Mouse (Mus musculus): ENCODE results near the gene Fbxo28. TPM values are rescaled to one million over a fixed set of nuclear protein-coding genes. Genes with fewer than 3 reads are reported as not detected.

The Fbxo28 gene
- 13.3 and 13.4 TPM in 2 replicates for polyA plus RNA-seq (2015; fragmentation: Nextera tagmentation; extraction: Ambion mirVana)

- peak; percentile 98 for ATAC-seq
- under 1% methylated on average over 74 of the region's 93 CpGs for WGBS
- Histone ChIP-seq H3K9ac (peak within 1 kb of the TSS; percentile 99), H3K4me2 (replicated peaks) (peak within 1 kb of the TSS; percentile 77), H3K27me3 (replicated peaks) (no peaks in the 10 kb centered on the region), H3K9me3 (no peaks in the 10 kb centered on the region), H3K36me3 (no peaks in the 10 kb centered on the region), H3K27ac (peak within 1 kb of the TSS; percentile 87), H3K4me1 (replicated peaks) (0 out of 2 replicates have a peak, but pooled peaks cover 3% of the 10 kb centered on the region), H3K4me3 (replicated peaks) (peak within 1 kb of the TSS; percentile 95)
Measured at GRCm38 (mm10) chr1:182340821-182341781, at the start of gene Fbxo28. Gene Fbxo28 (minus strand): TSS chr1:182341629.

GRCm38 (mm10) chr1:182388729-182389128, 47.3 kb upstream of the Fbxo28 start:
- Histone ChIP-seq H3K4me1 (replicated peaks) (no peaks in the 10 kb centered on the region), H3K9ac (no peak overlapping the region), H3K36me3 (no peaks in the 10 kb centered on the region), H3K27ac (no peak overlapping the region), H3K4me3 (replicated peaks) (no peak overlapping the region), H3K27me3 (replicated peaks) (no peaks in the 10 kb centered on the region), H3K4me2 (replicated peaks) (no peak overlapping the region), H3K9me3 (no peaks in the 10 kb centered on the region)
- WGBS: 48% methylated on average over 4 of the region's 4 CpGs
- ATAC-seq: no peak

GRCm38 (mm10) chr1:182386449-182386848, 45.0 kb upstream of the Fbxo28 start:
- no peak overlapping the region for H3K4me2 ChIP-seq (replicated peaks)
- H3K27ac ChIP-seq: no peak overlapping the region
- H3K9ac ChIP-seq: no peak overlapping the region
- no peak for ATAC-seq
- no peak overlapping the region for H3K4me3 ChIP-seq (replicated peaks)
- H3K27me3 ChIP-seq (replicated peaks): no peaks in the 10 kb centered on the region
- H3K9me3 ChIP-seq: no peaks in the 10 kb centered on the region
- no peaks in the 10 kb centered on the region for H3K36me3 ChIP-seq
- 85% methylated on average over 8 of the region's 8 CpGs for WGBS
- H3K4me1 ChIP-seq (replicated peaks): no peaks in the 10 kb centered on the region

GRCm38 (mm10) chr1:182383096-182383495, 41.7 kb upstream of the Fbxo28 start:
- 57% methylated on average over 9 of the region's 9 CpGs for WGBS
- H3K4me1 ChIP-seq (replicated peaks): no peaks in the 10 kb centered on the region
- no peak overlapping the region for H3K4me2 ChIP-seq (replicated peaks)
- H3K4me3 ChIP-seq (replicated peaks): no peak overlapping the region
- H3K27me3 ChIP-seq (replicated peaks): no peaks in the 10 kb centered on the region
- no peak for ATAC-seq
- no peak overlapping the region for H3K27ac ChIP-seq
- no peaks in the 10 kb centered on the region for H3K36me3 ChIP-seq
- H3K9me3 ChIP-seq: no peaks in the 10 kb centered on the region
- H3K9ac ChIP-seq: no peak overlapping the region

- WGBS: 79% methylated on average over 3 of the region's 3 CpGs
Measured at GRCm38 (mm10) chr1:182381327-182381726, 39.9 kb upstream of the Fbxo28 start.

GRCm38 (mm10) chr1:182380683-182381082, 39.3 kb upstream of the Fbxo28 start:
- Histone ChIP-seq H3K27ac (no peak overlapping the region), H3K36me3 (no peaks in the 10 kb centered on the region), H3K4me2 (replicated peaks) (no peak overlapping the region), H3K27me3 (replicated peaks) (no peaks in the 10 kb centered on the region), H3K4me3 (replicated peaks) (no peak overlapping the region), H3K9me3 (no peaks in the 10 kb centered on the region), H3K4me1 (replicated peaks) (no peaks in the 10 kb centered on the region), H3K9ac (no peak overlapping the region)
- ATAC-seq: no peak
- 78% methylated on average over 7 of the region's 7 CpGs for WGBS

More at GRCm38 (mm10) chr1:182381327-182381726, 39.9 kb upstream of the Fbxo28 start:
- no peak overlapping the region for H3K27ac ChIP-seq
- no peaks in the 10 kb centered on the region for H3K36me3 ChIP-seq
- H3K27me3 ChIP-seq (replicated peaks): no peaks in the 10 kb centered on the region
- H3K9ac ChIP-seq: no peak overlapping the region
- H3K4me2 ChIP-seq (replicated peaks): no peak overlapping the region
- no peak overlapping the region for H3K4me3 ChIP-seq (replicated peaks)
- no peaks in the 10 kb centered on the region for H3K9me3 ChIP-seq
- no peaks in the 10 kb centered on the region for H3K4me1 ChIP-seq (replicated peaks)
- ATAC-seq: no peak

GRCm38 (mm10) chr1:182378876-182379275, 37.4 kb upstream of the Fbxo28 start:
- H3K27ac ChIP-seq: no peak overlapping the region
- WGBS: 77% methylated on average over 7 of the region's 7 CpGs
- no peak for ATAC-seq

GRCm38 (mm10) chr1:182378205-182378835, 36.9 kb upstream of the Fbxo28 start:
- H3K4me1 ChIP-seq (replicated peaks): no peaks in the 10 kb centered on the region
- no peak overlapping the region for H3K27ac ChIP-seq
- WGBS: 74% methylated on average over 11 of the region's 11 CpGs
- H3K9ac ChIP-seq: no peak overlapping the region
- H3K36me3 ChIP-seq: no peaks in the 10 kb centered on the region
- no peak overlapping the region for H3K4me3 ChIP-seq (replicated peaks)
- no peaks in the 10 kb centered on the region for H3K27me3 ChIP-seq (replicated peaks)
- no peak for ATAC-seq
- H3K9me3 ChIP-seq: no peaks in the 10 kb centered on the region
- no peak overlapping the region for H3K4me2 ChIP-seq (replicated peaks)

More at GRCm38 (mm10) chr1:182378876-182379275, 37.4 kb upstream of the Fbxo28 start:
- H3K4me2 ChIP-seq (replicated peaks): no peak overlapping the region
- no peaks in the 10 kb centered on the region for H3K9me3 ChIP-seq
- no peak overlapping the region for H3K4me3 ChIP-seq (replicated peaks)
- no peak overlapping the region for H3K9ac ChIP-seq
- H3K27me3 ChIP-seq (replicated peaks): no peaks in the 10 kb centered on the region
- no peaks in the 10 kb centered on the region for H3K36me3 ChIP-seq
- no peaks in the 10 kb centered on the region for H3K4me1 ChIP-seq (replicated peaks)

GRCm38 (mm10) chr1:182377519-182377918, 36.1 kb upstream of the Fbxo28 start:
- Histone ChIP-seq H3K9ac (no peak overlapping the region), H3K4me3 (replicated peaks) (no peak overlapping the region), H3K4me2 (replicated peaks) (no peak overlapping the region), H3K9me3 (no peaks in the 10 kb centered on the region), H3K27me3 (replicated peaks) (no peaks in the 10 kb centered on the region), H3K36me3 (no peaks in the 10 kb centered on the region), H3K27ac (no peak overlapping the region), H3K4me1 (replicated peaks) (no peaks in the 10 kb centered on the region)
- no peak for ATAC-seq
- WGBS: 80% methylated on average over 6 of the region's 6 CpGs

GRCm38 (mm10) chr1:182376826-182377225, 35.4 kb upstream of the Fbxo28 start:
- ATAC-seq: no peak
- Histone ChIP-seq H3K4me3 (replicated peaks) (no peak overlapping the region), H3K36me3 (no peaks in the 10 kb centered on the region), H3K9ac (no peak overlapping the region), H3K9me3 (no peaks in the 10 kb centered on the region), H3K27me3 (replicated peaks) (no peaks in the 10 kb centered on the region), H3K4me2 (replicated peaks) (no peak overlapping the region), H3K4me1 (replicated peaks) (no peaks in the 10 kb centered on the region), H3K27ac (no peak overlapping the region)
- WGBS: 93% methylated on average over 7 of the region's 7 CpGs

- ATAC-seq: no peak
- Histone ChIP-seq H3K4me3 (replicated peaks) (no peak overlapping the region), H3K4me2 (replicated peaks) (no peak overlapping the region), H3K36me3 (no peaks in the 10 kb centered on the region), H3K9ac (no peak overlapping the region), H3K4me1 (replicated peaks) (no peaks in the 10 kb centered on the region), H3K27me3 (replicated peaks) (no peaks in the 10 kb centered on the region), H3K27ac (no peak overlapping the region), H3K9me3 (no peaks in the 10 kb centered on the region)
- 30% methylated on average over 8 of the region's 8 CpGs for WGBS
Measured at GRCm38 (mm10) chr1:182376221-182376620, 34.8 kb upstream of the Fbxo28 start.

GRCm38 (mm10) chr1:182371891-182372290, 30.5 kb upstream of the Fbxo28 start:
- WGBS: 64% methylated on average over 8 of the region's 8 CpGs
- peak; percentile 68 for ATAC-seq
- Histone ChIP-seq H3K9ac (no peak overlapping the region), H3K9me3 (no peaks in the 10 kb centered on the region), H3K27ac (no peak overlapping the region), H3K4me1 (replicated peaks) (no peaks in the 10 kb centered on the region), H3K4me3 (replicated peaks) (no peak overlapping the region), H3K27me3 (replicated peaks) (no peaks in the 10 kb centered on the region), H3K4me2 (replicated peaks) (no peak overlapping the region), H3K36me3 (no peaks in the 10 kb centered on the region)
